Mouse (Mus musculus): ENCODE results near the gene Gpr158. TPM values are rescaled to one million over a fixed set of nuclear protein-coding genes. Genes with fewer than 3 reads are reported as not detected.

Gpr158 gene
- polyA plus RNA-seq (2012), result not detected in 2 replicates

DNA sequence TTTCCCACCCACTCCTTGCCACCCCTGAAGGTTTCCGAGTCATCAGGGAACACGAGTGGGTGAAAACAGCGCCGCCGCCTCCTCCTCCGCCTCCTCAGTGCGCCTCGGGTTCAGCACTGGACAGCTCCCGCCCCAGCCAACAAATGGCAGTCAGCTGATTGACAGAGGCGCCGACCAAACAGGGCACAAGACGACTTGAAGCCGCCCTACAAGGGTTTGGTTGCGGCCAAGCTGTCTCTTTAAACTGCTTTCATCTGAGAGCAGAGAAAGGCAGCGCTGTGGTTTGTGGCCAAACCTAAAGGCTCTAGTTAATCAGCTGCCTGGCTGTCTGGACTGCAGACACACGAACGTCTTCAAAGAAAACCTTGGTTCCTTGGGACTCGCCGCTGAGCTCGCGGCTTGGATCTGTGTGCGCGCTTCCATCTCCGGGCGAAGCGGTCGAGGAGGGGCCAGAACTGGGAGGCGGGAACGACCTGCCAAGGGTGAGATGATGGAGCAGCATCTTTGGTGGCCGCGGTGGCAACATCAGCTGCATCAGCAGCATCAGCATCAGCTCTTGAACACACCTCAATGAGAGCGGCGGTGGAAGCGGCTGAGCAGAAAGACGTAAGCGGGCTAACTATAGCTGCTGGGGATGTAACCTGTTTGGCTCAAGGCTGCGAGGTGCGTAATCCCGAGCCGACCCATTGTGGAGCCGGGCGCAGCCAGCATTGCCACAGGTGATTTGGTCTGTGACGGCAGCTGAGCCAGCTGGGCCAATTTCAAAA, at the start of gene Gpr158:
Gene Gpr158 (plus strand): TSS at position 198 of the 767 bp plus-strand sequence.

Other genes with a start within 250 kb of the Gpr158 start
- 0.14 and 0.23 TPM in 2 replicates for gene Enkur, start 162.2 kb upstream of the Gpr158 start, polyA plus RNA-seq (2012)
- gene Thnsl1, start 161.8 kb upstream of the Gpr158 start, polyA plus RNA-seq (2012), result 0.54 and 0.56 TPM in 2 replicates

All from megakaryocyte-erythroid progenitor cell, adult 5 weeks (primary cell).